Mouse (Mus musculus) MEL (cell line): ENCODE data around the gene Aatk. TPM values are rescaled to one million over a fixed set of nuclear protein-coding genes. Genes with fewer than 3 reads are reported as not detected.

Source experiments
- DNase-seq: peaks from one replicate; pipeline ENCODE4 v3.0.0; 2011; ENCODE audit warnings: low read depth, low spot score
- H3K27ac ChIP-seq: 2 replicates; pipeline ENCODE4 v1.5.1; 2012; ENCODE audit warnings: low read depth, mild to moderate bottlenecking, control low read depth, low read length, moderate library complexity; ENCODE audit not compliant: control insufficient read depth
- H3K27me3 ChIP-seq, 2 experiments: fragments of 150-350 bp in 1 of 2; sonication (generic) in 1 of 2; 2 replicates each; pipeline ENCODE4 v1.6.1; 2012; ENCODE audit warnings: low read length in 2 of 2, mild to moderate bottlenecking in 2 of 2, improper control_type of control experiment in 1 of 2, moderate library complexity in 1 of 2; ENCODE audit not compliant: insufficient read depth in 2 of 2, control insufficient read depth in 1 of 2
- H3K36me3 ChIP-seq, 2 experiments: 2 replicates each; pipeline ENCODE4 v1.6.1; 2012 to 2014; ENCODE audit warnings: low read length in 2 of 2, improper control_type of control experiment in 1 of 2, inconsistent platforms in 1 of 2, mild to moderate bottlenecking in 1 of 2; ENCODE audit not compliant: insufficient read depth in 2 of 2, control insufficient read depth in 1 of 2
- H3K4me1 ChIP-seq, 2 experiments: fragments of 150-350 bp in 1 of 2; sonication (generic) in 1 of 2; 2 replicates each; pipeline ENCODE4 v1.6.1; 2012; ENCODE audit warnings: low read length in 2 of 2, improper control_type of control experiment in 1 of 2, mild to moderate bottlenecking in 1 of 2; ENCODE audit not compliant: insufficient read depth in 2 of 2, control insufficient read depth in 1 of 2
- H3K4me3 ChIP-seq, 2 experiments: fragments of 150-350 bp in 1 of 2; sonication (generic) in 1 of 2; 2 replicates each; pipeline ENCODE4 v1.5.1; 2012; ENCODE audit warnings: low read depth in 2 of 2, low read length in 2 of 2, mild to moderate bottlenecking in 2 of 2, moderate library complexity in 2 of 2, control low read depth in 1 of 2, improper control_type of control experiment in 1 of 2; ENCODE audit not compliant: control insufficient read depth in 1 of 2, insufficient read depth in 1 of 2
- H3K79me2 ChIP-seq: 2 replicates; pipeline ENCODE4 v1.6.1; 2012; ENCODE audit warnings: mild to moderate bottlenecking, low read length, moderate library complexity; ENCODE audit not compliant: control insufficient read depth, poor library complexity, insufficient read depth
- H3K9ac ChIP-seq: 2 replicates; pipeline ENCODE4 v1.6.1; 2012; ENCODE audit warnings: low read depth, mild to moderate bottlenecking, control low read depth, low read length, moderate library complexity; ENCODE audit not compliant: control insufficient read depth, poor library complexity, severe bottlenecking
- H3K9me3 ChIP-seq: fragments of 150-350 bp; sonication (generic); replicated peaks from 2 replicates; pipeline ENCODE4 v1.6.1; 2012; ENCODE audit warnings: mild to moderate bottlenecking, low read length, improper control_type of control experiment, moderate library complexity; ENCODE audit not compliant: insufficient read depth
- BHLHE40 ChIP-seq: IDR thresholded peaks from 2 replicates; pipeline ENCODE4 v1.6.1; 2012; ENCODE audit warnings: low read depth, mild to moderate bottlenecking, inconsistent platforms, low read length, improper control_type of control experiment, borderline replicate concordance
- CHD2 ChIP-seq: IDR thresholded peaks from 2 replicates; pipeline ENCODE4 v1.6.1; 2011; ENCODE audit warnings: low read length, improper control_type of control experiment
- CTCF ChIP-seq, 3 experiments: IDR thresholded peaks in 2 of 3; conservative IDR thresholded peaks in 1 of 3; 2 replicates each; pipeline ENCODE4 v1.5.1; 2011 to 2012; ENCODE audit warnings: low read length in 3 of 3, low read depth in 2 of 3, mild to moderate bottlenecking in 2 of 3, improper control_type of control experiment in 1 of 3, inconsistent platforms in 1 of 3, mixed read lengths in 1 of 3, moderate library complexity in 1 of 3; ENCODE audit not compliant: control insufficient read depth in 1 of 3, insufficient read depth in 1 of 3, poor library complexity in 1 of 3, severe bottlenecking in 1 of 3
- ELF1 ChIP-seq: IDR thresholded peaks from 2 replicates; pipeline ENCODE4 v1.6.1; 2014; ENCODE audit warnings: low read depth, mild to moderate bottlenecking, inconsistent platforms, low read length, improper control_type of control experiment, moderate library complexity
- ETS1 ChIP-seq: IDR thresholded peaks from 2 replicates; pipeline ENCODE4 v1.6.1; 2012; ENCODE audit warnings: low read depth, mild to moderate bottlenecking, inconsistent platforms, low read length, improper control_type of control experiment, moderate library complexity
- GABPA ChIP-seq: IDR thresholded peaks from 2 replicates; pipeline ENCODE4 v1.6.1; 2012; ENCODE audit warnings: low read depth, mild to moderate bottlenecking, inconsistent platforms, low read length, improper control_type of control experiment, moderate library complexity
- GATA1 ChIP-seq: IDR thresholded peaks from 2 replicates; pipeline ENCODE4 v1.6.1; 2011; ENCODE audit warnings: low read depth, low read length, improper control_type of control experiment
- JUND ChIP-seq: IDR thresholded peaks from 2 replicates; pipeline ENCODE4 v1.6.1; 2011; ENCODE audit warnings: low read depth, mild to moderate bottlenecking, improper control_type of control experiment, low read length
- KAT2A ChIP-seq: conservative IDR thresholded peaks from 2 replicates; pipeline ENCODE4 v1.6.1; 2012; ENCODE audit warnings: low read depth, low read length, improper control_type of control experiment, inconsistent platforms
- MAX ChIP-seq: IDR thresholded peaks from 2 replicates; pipeline ENCODE4 v1.6.1; 2011; ENCODE audit warnings: low read length, improper control_type of control experiment
- MAZ ChIP-seq: IDR thresholded peaks from 2 replicates; pipeline ENCODE4 v1.6.1; 2012; ENCODE audit warnings: low read depth, mild to moderate bottlenecking, inconsistent platforms, low read length, improper control_type of control experiment
- MEF2A ChIP-seq: IDR thresholded peaks from 2 replicates; pipeline ENCODE4 v1.6.1; 2014; ENCODE audit warnings: low read depth, mild to moderate bottlenecking, inconsistent platforms, low read length, improper control_type of control experiment; ENCODE audit not compliant: poor library complexity, insufficient replicate concordance, severe bottlenecking; ENCODE audit errors: extremely low read depth
- MXI1 ChIP-seq: IDR thresholded peaks from 2 replicates; pipeline ENCODE4 v1.6.1; 2011; ENCODE audit warnings: mild to moderate bottlenecking, low read depth, low read length, improper control_type of control experiment
- MYC ChIP-seq: IDR thresholded peaks from 2 replicates; pipeline ENCODE4 v1.6.1; 2011; ENCODE audit warnings: low read depth, mild to moderate bottlenecking, low read length, improper control_type of control experiment, moderate library complexity
- NELFE ChIP-seq: IDR thresholded peaks from 2 replicates; pipeline ENCODE4 v1.6.1; 2011; ENCODE audit warnings: low read depth, low read length, improper control_type of control experiment
- POLR2AphosphoS5 ChIP-seq: IDR thresholded peaks from 2 replicates; pipeline ENCODE4 v1.6.1; 2012; ENCODE audit warnings: low read depth, borderline replicate concordance, mild to moderate bottlenecking, inconsistent platforms, low read length, moderate library complexity, mixed read lengths
- RAD21 ChIP-seq: IDR thresholded peaks from 2 replicates; pipeline ENCODE4 v1.6.1; 2011; ENCODE audit warnings: mild to moderate bottlenecking, low read depth, low read length, improper control_type of control experiment
- SMC3 ChIP-seq: IDR thresholded peaks from 2 replicates; pipeline ENCODE4 v1.6.1; 2011; ENCODE audit warnings: low read depth, low read length, improper control_type of control experiment
- TBP ChIP-seq: IDR thresholded peaks from 2 replicates; pipeline ENCODE4 v1.8.0; 2011; ENCODE audit warnings: low read depth, low read length, improper control_type of control experiment
- UBTF ChIP-seq: IDR thresholded peaks from 2 replicates; pipeline ENCODE4 v1.6.1; 2012; ENCODE audit warnings: low read depth, mild to moderate bottlenecking, inconsistent platforms, low read length, improper control_type of control experiment, moderate library complexity, borderline replicate concordance; ENCODE audit not compliant: insufficient read depth
- USF1 ChIP-seq: IDR thresholded peaks from 2 replicates; pipeline ENCODE4 v1.6.1; 2014; ENCODE audit warnings: low read depth, mild to moderate bottlenecking, inconsistent platforms, low read length, improper control_type of control experiment, moderate library complexity
- USF2 ChIP-seq, 2 experiments: IDR thresholded peaks; 2 replicates each; pipeline ENCODE4 v1.6.1; 2011 to 2012; ENCODE audit warnings: improper control_type of control experiment in 2 of 2, low read length in 2 of 2, borderline replicate concordance in 1 of 2, inconsistent platforms in 1 of 2, low read depth in 1 of 2, mild to moderate bottlenecking in 1 of 2; ENCODE audit not compliant: insufficient read depth in 1 of 2
- ZC3H11A ChIP-seq: IDR thresholded peaks from 2 replicates; pipeline ENCODE4 v1.6.1; 2012; ENCODE audit warnings: low read depth, mild to moderate bottlenecking, inconsistent platforms, low read length, improper control_type of control experiment
- ZMIZ1 ChIP-seq: IDR thresholded peaks from 2 replicates; pipeline ENCODE4 v1.6.1; 2012; ENCODE audit warnings: low read depth, mild to moderate bottlenecking, inconsistent platforms, low read length, improper control_type of control experiment, moderate library complexity
- ZNF384 ChIP-seq: IDR thresholded peaks from 2 replicates; pipeline ENCODE4 v1.6.1; 2012; ENCODE audit warnings: low read depth, mild to moderate bottlenecking, inconsistent platforms, low read length, improper control_type of control experiment
- polyA plus RNA-seq, 2 experiments: library from polyadenylated mRNA; stranded (reverse) in 1 of 2; unstranded in 1 of 2; fragments of >175 nt in 1 of 2; fragments of >200 nt in 1 of 2; gene quantifications; 2 replicates each; pipeline versions ENCODE4 v1.2.1 to v1.2.4; 2012; ENCODE audit warnings: low replicate concordance in 2 of 2, low read depth in 1 of 2; ENCODE audit not compliant: insufficient read length in 2 of 2, insufficient read depth in 1 of 2, missing spikeins in 1 of 2
- total RNA-seq: library from RNA; depleted of rRNA; stranded (reverse); fragments of 300-350 nt; gene quantifications from 2 replicates; pipeline ENCODE4 v1.2.3, GENCODE M21; 2012

Aatk gene
- total and polyA plus RNA-seq, 3 experiments = 0.04 TPM; not detected in 2

DNA sequence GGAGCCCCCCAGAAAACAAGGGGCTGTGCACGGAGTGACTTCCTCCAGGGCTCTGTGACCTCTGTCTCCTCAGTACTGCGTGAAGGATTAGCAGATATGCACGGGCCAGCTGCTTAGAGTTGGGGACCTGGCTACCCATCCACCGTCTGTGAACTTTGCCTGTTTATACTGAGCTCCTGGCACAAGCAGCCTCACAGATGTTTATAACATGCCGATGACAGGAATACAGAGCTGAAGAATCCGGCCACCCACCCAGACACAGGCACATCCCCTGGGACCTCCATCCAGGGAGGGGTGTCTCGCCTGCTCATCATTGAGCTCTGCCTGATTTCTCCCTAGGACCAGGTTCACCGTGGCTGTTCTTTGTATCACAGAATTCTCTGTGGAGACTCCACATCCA, 14.9 kb downstream of the Aatk start:
- Histone ChIP-seq H3K4me3 (no peak overlapping the region), H3K4me1 (no peaks in the 10 kb centered on the region), H3K9me3 (no peaks in the 10 kb centered on the region), H3K9ac (no peak overlapping the region), H3K36me3 (no peaks in the 10 kb centered on the region), H3K79me2 (no peaks in the 10 kb centered on the region), H3K27me3 (no peaks in the 10 kb centered on the region), H3K27ac (no peak overlapping the region)
- TF ChIP-seq MAX (no peak), MEF2A (no peak), MYC (no peak), USF2 (IDR thresholded peaks at IDR 0.05; ENCODE audit: borderline replicate concordance in 1 of 2, insufficient read depth in 1 of 2, low read depth in 1 of 2, low read length in 2 of 2) (no peak), ZMIZ1 (no peak), GABPA (no peak), GATA1 (no peak), CTCF (IDR thresholded peaks at IDR 0.05 in 2 of 3, conservative IDR thresholded peaks at IDR 0.05 in 1 of 3; ENCODE audit: control insufficient read depth in 1 of 3, insufficient read depth in 1 of 3, low read depth in 2 of 3, low read length in 3 of 3, poor library complexity in 1 of 3, severe bottlenecking in 1 of 3) (no peak), KAT2A (no peak), UBTF (no peak), JUND (no peak), MAZ (no peak), NELFE (no peak)
- no peak for DNase-seq

DNA sequence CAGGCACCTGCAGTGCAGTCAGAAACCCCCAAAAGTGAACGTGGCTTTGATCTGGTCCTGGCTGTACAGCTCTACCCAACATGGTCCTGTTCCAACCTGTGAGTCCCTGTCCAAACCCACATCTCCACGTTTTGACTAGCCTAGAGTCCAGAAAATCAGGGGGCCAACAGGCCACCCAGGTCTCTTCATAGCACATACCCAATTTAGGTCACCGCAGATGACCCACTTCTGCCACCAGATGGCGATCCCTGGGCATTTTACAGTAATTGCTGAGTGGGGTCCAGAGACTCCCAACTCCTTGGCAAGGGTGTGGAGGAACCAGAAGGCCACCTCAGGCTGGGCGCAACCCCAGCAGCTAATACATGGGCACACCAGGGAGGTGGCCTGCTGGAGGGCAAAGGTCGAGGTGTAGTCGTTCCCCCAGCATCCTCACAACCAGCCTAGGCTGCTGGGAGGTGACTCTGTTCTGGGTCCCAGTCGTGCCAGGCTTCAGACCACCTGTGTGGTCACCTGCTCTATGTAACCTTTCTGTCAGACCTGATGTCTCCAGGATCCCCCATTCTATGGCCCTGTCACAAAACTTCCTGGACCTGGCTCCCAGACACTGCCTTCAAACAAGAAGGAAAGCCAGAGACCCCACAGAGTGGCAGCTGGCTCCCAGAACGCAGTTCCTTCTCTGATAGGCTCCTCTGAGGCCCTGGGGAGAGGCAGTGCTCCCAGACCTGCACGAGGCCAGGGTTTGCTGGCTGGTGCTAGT, 16.6 kb downstream of the Aatk start:
- H3K4me1 ChIP-seq = no peaks in the 10 kb centered on the region
- peak; percentile 48 for DNase-seq
- H3K27ac ChIP-seq = no peak overlapping the region
- no peaks in the 10 kb centered on the region for H3K36me3 ChIP-seq
- H3K9me3 ChIP-seq = no peaks in the 10 kb centered on the region
- H3K4me3 ChIP-seq = no peak overlapping the region
- no peak for TF ChIP-seq JUND
- no peak for TF ChIP-seq MEF2A
- no peak for TF ChIP-seq BHLHE40
- peak; percentile 81 for TF ChIP-seq SMC3
- TF ChIP-seq ZC3H11A = peak; percentile 66
- TF ChIP-seq ETS1 = no peak
- TF ChIP-seq CTCF (IDR thresholded peaks at IDR 0.05 in 2 of 3, conservative IDR thresholded peaks at IDR 0.05 in 1 of 3; ENCODE audit: control insufficient read depth in 1 of 3, insufficient read depth in 1 of 3, low read depth in 2 of 3, low read length in 3 of 3, poor library complexity in 1 of 3, severe bottlenecking in 1 of 3) = peak; percentile 52 to 79 (median 79); a peak in 5 of 6 replicates
- no peak for TF ChIP-seq ZNF384
- TF ChIP-seq USF1 = no peak
- no peak for TF ChIP-seq MXI1
- TF ChIP-seq GATA1 = no peak
- peak; percentile 72 for TF ChIP-seq RAD21
- TF ChIP-seq KAT2A = no peak
- TF ChIP-seq MAX = no peak
- TF ChIP-seq POLR2AphosphoS5 = no peak
- no peak for TF ChIP-seq ELF1
- TF ChIP-seq TBP = no peak
- TF ChIP-seq CHD2 = no peak
- H3K27me3 ChIP-seq = peaks cover under 1 to 6% of the 10 kb centered on the region in 2 experiments; a peak in 3 of 4 replicates
- H3K9ac ChIP-seq = no peak overlapping the region
- H3K79me2 ChIP-seq = no peaks in the 10 kb centered on the region
